Comparison of ENCODE assay signal across 7 mouse cellular contexts in the genomic region with DNA sequence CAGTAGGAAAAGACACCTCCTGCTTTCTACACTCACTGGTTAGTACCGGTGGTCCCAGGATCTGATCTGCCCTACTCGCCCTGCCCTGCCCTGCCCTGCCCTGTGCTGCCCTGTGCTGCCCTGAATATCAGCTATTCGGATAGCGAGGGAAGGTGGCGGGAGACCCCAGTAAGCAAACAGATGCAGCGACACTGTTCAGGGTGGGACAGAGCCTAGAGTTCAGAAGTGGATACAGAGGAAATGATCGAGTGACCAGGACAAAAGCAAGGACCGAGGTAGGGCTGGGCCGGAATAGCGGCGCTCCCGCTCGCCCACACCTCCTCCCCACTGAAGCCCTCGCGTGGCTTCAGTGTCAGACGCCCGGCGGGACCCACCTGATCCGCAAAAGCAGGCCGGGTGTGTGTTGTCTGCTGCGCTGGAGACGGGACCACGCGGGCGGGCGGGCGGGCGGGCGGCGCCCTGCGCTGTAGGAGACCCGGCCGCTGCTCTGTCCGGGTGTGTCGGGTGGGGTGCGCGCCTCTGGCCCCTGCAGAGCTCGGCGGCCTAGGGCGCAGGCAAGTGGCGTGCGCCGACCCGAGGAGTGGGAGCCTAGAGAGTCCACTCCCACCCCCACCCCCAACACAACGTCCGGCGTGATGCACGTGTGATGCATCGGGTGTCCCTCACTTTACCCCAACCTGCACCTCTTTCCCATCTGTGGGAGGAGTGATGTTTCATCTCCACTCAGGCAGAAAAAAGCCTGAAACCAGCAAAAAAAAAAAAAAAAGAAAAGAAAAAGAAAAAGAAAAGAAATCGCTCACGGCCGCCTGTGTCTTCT. TPM values are rescaled to one million over a fixed set of nuclear protein-coding genes. Genes with fewer than 3 reads are reported as not detected.
DNase-seq lines count a peak whose midpoint lies in the region; ATAC-seq and TF ChIP-seq lines count a peak whose summit lies in the region.

No protein-coding gene starts in this region.

- peak overlapping the region; percentile 50 for H3K4me3 ChIP-seq in C2C12 (ENCODE audit: insufficient read depth, poor library complexity, severe bottlenecking)
- H3K4me3 ChIP-seq in embryonic facial prominence, embryonic 12.5 days, result peak overlapping the region; percentile 52
- H3K4me3 ChIP-seq in hindbrain, embryonic 12.5 days, result peak overlapping the region; percentile 50
- H3K4me3 ChIP-seq in liver, postnatal 0 days (ENCODE audit: low read depth, low read length), result peak overlapping the region; percentile 61

- no peaks in the 10 kb centered on the region for H3K9me3 ChIP-seq in embryonic facial prominence, embryonic 12.5 days
- H3K9me3 ChIP-seq in hindbrain, embryonic 12.5 days (replicated peaks), result no peaks in the 10 kb centered on the region
- H3K9me3 ChIP-seq in liver, postnatal 0 days (ENCODE audit: low read length), result peaks cover 4% of the 10 kb centered on the region; the same call in 1 of the 2 replicates

- ATAC-seq in embryonic facial prominence, embryonic 12.5 days (ENCODE audit: insufficient number of reproducible peaks, insufficient read depth, low FRiP score, low TSS enrichment), result peak; percentile 65; the same call in 1 of the 2 replicates
- ATAC-seq in hindbrain, embryonic 12.5 days (ENCODE audit: low FRiP score), result peak; percentile 60
- peak; percentile 61 for ATAC-seq in liver, postnatal 0 days

- peaks cover 30% of the 10 kb centered on the region for H3K4me1 ChIP-seq in embryonic facial prominence, embryonic 12.5 days
- peaks cover 23% of the 10 kb centered on the region; the same call in 1 of the 2 replicates for H3K4me1 ChIP-seq in hindbrain, embryonic 12.5 days
- H3K4me1 ChIP-seq in liver, postnatal 0 days (ENCODE audit: insufficient read depth), result peaks cover 30% of the 10 kb centered on the region

- TF ChIP-seq EP300 in liver, postnatal 0 days (IDR thresholded peaks at IDR 0.05; ENCODE audit: low read depth), result no peak

- H3ac ChIP-seq in C2C12 (ENCODE audit: control insufficient read depth, insufficient read length, low read depth), result peak overlapping the region; percentile 91

- no peak overlapping the region for H3K27ac ChIP-seq in embryonic facial prominence, embryonic 12.5 days
- H3K27ac ChIP-seq in hindbrain, embryonic 12.5 days, result no peak overlapping the region
- H3K27ac ChIP-seq in liver, postnatal 0 days (ENCODE audit: low read depth), result peak overlapping the region; percentile 78

- TF ChIP-seq CTCF in C2C12 (IDR thresholded peaks at IDR 0.05; ENCODE audit: control insufficient read depth, insufficient read depth, insufficient read length), result no peak
- TF ChIP-seq CTCF in liver, postnatal 0 days (IDR thresholded peaks at IDR 0.05; ENCODE audit: low read depth), result no peak

- peak overlapping the region; percentile 98 for H3K4me2 ChIP-seq in embryonic facial prominence, embryonic 12.5 days (replicated peaks)
- peak overlapping the region; percentile 86 for H3K4me2 ChIP-seq in hindbrain, embryonic 12.5 days (replicated peaks)
- H3K4me2 ChIP-seq in liver, postnatal 0 days (ENCODE audit: low read depth, low read length), result peak overlapping the region; percentile 82

- peaks cover 29% of the 10 kb centered on the region for H3K79me3 ChIP-seq in C2C12 (ENCODE audit: low read depth)

- DNase-seq in 3134 (ENCODE audit: extremely low read depth, insufficient read length, low spot score), result peak; percentile 72
- DNase-seq in liver, postnatal 0 days, result peak; percentile 52
- peak; percentile 54 for DNase-seq in splenic B cell, adult 2 months (ENCODE audit: low read depth, low spot score)
- DNase-seq in cerebellum, adult 11-12 months, result no peak

- no peaks in the 10 kb centered on the region for H3K36me3 ChIP-seq in C2C12 (ENCODE audit: control insufficient read depth, insufficient read depth)
- no peaks in the 10 kb centered on the region for H3K36me3 ChIP-seq in embryonic facial prominence, embryonic 12.5 days
- no peaks in the 10 kb centered on the region for H3K36me3 ChIP-seq in hindbrain, embryonic 12.5 days
- no peaks in the 10 kb centered on the region for H3K36me3 ChIP-seq in liver, postnatal 0 days (replicated peaks; ENCODE audit: insufficient read depth, low read length)
- H3K36me3 ChIP-seq in splenic B cell, adult 2 months (ENCODE audit: control insufficient read depth, insufficient read depth, low read length, poor library complexity, severe bottlenecking), result no peaks in the 10 kb centered on the region

- 1% methylated on average over 52 of the region's 52 CpGs for WGBS in embryonic facial prominence, embryonic 12.5 days
- under 1% methylated on average over 50 of the region's 52 CpGs for WGBS in hindbrain, embryonic 12.5 days
- under 1% methylated on average over 52 of the region's 52 CpGs for WGBS in liver, postnatal 0 days (ENCODE audit: insufficient replicate concordance)

- no peaks in the 10 kb centered on the region for H3K27me3 ChIP-seq in C2C12 (ENCODE audit: control insufficient read depth, insufficient read depth, insufficient read length)
- peaks cover 9% of the 10 kb centered on the region; the same call in 1 of the 2 replicates for H3K27me3 ChIP-seq in embryonic facial prominence, embryonic 12.5 days
- H3K27me3 ChIP-seq in hindbrain, embryonic 12.5 days, result peaks cover 12% of the 10 kb centered on the region; the same call in 1 of the 2 replicates
- no peaks in the 10 kb centered on the region for H3K27me3 ChIP-seq in liver, postnatal 0 days (ENCODE audit: insufficient read depth, low read length)
- H3K27me3 ChIP-seq in splenic B cell, adult 2 months (ENCODE audit: control insufficient read depth, insufficient read depth, low read length, poor library complexity, severe bottlenecking), result no peaks in the 10 kb centered on the region

- H3K9ac ChIP-seq in embryonic facial prominence, embryonic 12.5 days, result peak overlapping the region; percentile 75
- peak overlapping the region; percentile 64 for H3K9ac ChIP-seq in hindbrain, embryonic 12.5 days
- peak overlapping the region; percentile 78 for H3K9ac ChIP-seq in liver, postnatal 0 days (replicated peaks)

- H3K79me2 ChIP-seq in C2C12 (ENCODE audit: control insufficient read depth, insufficient read depth), result peaks cover 44% of the 10 kb centered on the region

TF ChIP-seq in C2C12, 6 proteins besides CTCF, POLR2A, EP300 and RAD21:
- TF ChIP-seq USF1 (IDR thresholded peaks at IDR 0.05; ENCODE audit: low read depth), result no peak
- no peak for TF ChIP-seq MYOG (IDR thresholded peaks at IDR 0.05; ENCODE audit: control insufficient read depth, extremely low read depth, insufficient read length)
- no peak for TF ChIP-seq MYOD1 (IDR thresholded peaks at IDR 0.05; ENCODE audit: control insufficient read depth, insufficient read length, low read depth)
- TF ChIP-seq CEBPB (IDR thresholded peaks at IDR 0.05; ENCODE audit: low read depth), result no peak
- no peak for TF ChIP-seq FOSL1 (IDR thresholded peaks at IDR 0.05; ENCODE audit: insufficient read depth, low read length, poor library complexity, severe bottlenecking)
- TF ChIP-seq MAX (IDR thresholded peaks at IDR 0.05), result no peak

RNA-seq across cellular contexts. Expression of a gene that starts 0.9 kb away (rescaled TPM):
- 7.1 TPM for polyA plus RNA-seq in C2C12 (2012; fragmentation: generic; extraction: Trizol)
- 9.8 and 10.8 TPM in 2 replicates for polyA plus RNA-seq in embryonic facial prominence, embryonic 12.5 days (2016; fragmentation: Nextera tagmentation; extraction: Ambion mirVana)
- polyA plus RNA-seq in hindbrain, embryonic 12.5 days (2016; fragmentation: Nextera tagmentation; extraction: Ambion mirVana), result 6.4 and 7.6 TPM in 2 replicates
- 5.2 and 6.2 TPM in 2 replicates for polyA plus RNA-seq in liver, postnatal 0 days (2015; fragmentation: Nextera tagmentation; extraction: Ambion mirVana)
